Mouse (Mus musculus) thymus, adult 2 months (tissue): Measurements from ENCODE around the gene Zfp668.

Experiments
- CTCF ChIP-seq: fragments of 200-500 bp; IDR thresholded peaks from 2 replicates; pipeline ENCODE4 v1.5.1; 2012; ENCODE audit warnings: mild to moderate bottlenecking, control low read depth, low read length, moderate library complexity, borderline replicate concordance; ENCODE audit not compliant: control insufficient read depth, poor library complexity, insufficient read depth; ENCODE audit errors: extremely low read depth
- POLR2A ChIP-seq: fragments of 200-500 bp; IDR thresholded peaks from 2 replicates; pipeline ENCODE4 v1.6.1; 2012; ENCODE audit warnings: mild to moderate bottlenecking, low read length, control low read depth, moderate library complexity; ENCODE audit not compliant: control insufficient read depth, poor library complexity, insufficient read depth; ENCODE audit errors: extremely low read depth

DNA sequence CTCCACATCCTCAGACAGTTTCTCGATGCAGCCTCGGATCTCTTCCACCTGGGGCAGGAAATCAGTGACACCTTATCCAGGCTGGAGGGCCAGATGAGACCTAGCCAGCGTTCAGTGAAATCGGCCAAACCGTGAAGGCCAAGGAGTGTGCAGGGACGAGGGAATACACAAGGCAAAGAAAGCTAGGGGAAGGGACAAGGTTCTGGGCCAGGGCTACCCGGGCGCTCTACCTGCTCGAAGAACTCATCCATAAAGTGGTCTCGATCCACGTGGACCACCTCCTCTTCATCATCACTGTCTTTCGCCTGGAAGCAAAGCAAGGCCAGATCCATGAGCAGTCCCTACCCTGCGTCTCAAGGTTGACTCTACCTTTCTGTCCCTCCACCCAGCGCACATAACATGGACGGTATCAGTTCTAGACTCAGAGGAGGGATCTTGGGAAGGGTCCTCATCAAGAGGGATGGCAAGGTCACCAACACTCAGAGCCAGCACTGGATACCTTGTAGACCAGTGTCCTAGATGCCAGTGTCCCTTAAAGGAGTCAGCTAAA, 61.4 kb downstream of the Zfp668 start:
- TF ChIP-seq POLR2A (no peak), CTCF (no peak)
